Mouse (Mus musculus) neural tube, embryonic 15.5 days (tissue): Measurements from ENCODE around the gene Gps1. TPM values are rescaled to one million over a fixed set of nuclear protein-coding genes. Genes with fewer than 3 reads are reported as not detected.
A peak's percentile ranks its signal among the peaks of the same experiment; 100 is the strongest.
"Not testable (repeated sequence)": the region's sequence is repeated elsewhere in the genome, so short reads cannot be mapped to it uniquely, and the experiment has no call there.

Experiments used
- ATAC-seq: fragments of 200-750 bp; cut with Nextera tagmentation; 2 replicates; pipeline ENCODE4 v1.8.0; 2017; ENCODE audit warnings: mild to moderate bottlenecking, moderate TSS enrichment, moderate library complexity; ENCODE audit not compliant: low FRiP score
- H3K27ac ChIP-seq: fragments of 300-500 bp; sonication (generic); replicated peaks from 2 replicates; pipeline ENCODE4 v1.5.1; 2015; ENCODE audit warnings: mild to moderate bottlenecking, inconsistent platforms
- H3K27me3 ChIP-seq: fragments of 300-500 bp; sonication (generic); replicated peaks from 2 replicates; pipeline ENCODE4 v1.6.1; 2015; ENCODE audit warnings: inconsistent platforms
- H3K36me3 ChIP-seq: fragments of 300-500 bp; sonication (generic); 2 replicates; pipeline ENCODE4 v1.6.1; 2015; ENCODE audit warnings: inconsistent platforms
- H3K4me1 ChIP-seq: fragments of 300-500 bp; sonication (generic); 2 replicates; pipeline ENCODE4 v1.6.1; 2015; ENCODE audit warnings: inconsistent platforms
- H3K4me2 ChIP-seq: fragments of 300-500 bp; sonication (generic); 2 replicates; pipeline ENCODE4 v1.6.1; 2015; ENCODE audit warnings: inconsistent platforms, mild to moderate bottlenecking, moderate library complexity
- H3K4me3 ChIP-seq: fragments of 300-500 bp; sonication (generic); replicated peaks from 2 replicates; pipeline ENCODE4 v1.5.1; 2015; ENCODE audit warnings: mild to moderate bottlenecking, inconsistent platforms
- H3K9ac ChIP-seq: fragments of 300-500 bp; sonication (generic); replicated peaks from 2 replicates; pipeline ENCODE4 v1.6.1; 2015; ENCODE audit warnings: mild to moderate bottlenecking, inconsistent platforms
- H3K9me3 ChIP-seq: fragments of 300-500 bp; sonication (generic); replicated peaks from 2 replicates; pipeline ENCODE4 v1.6.1; 2016; ENCODE audit warnings: inconsistent platforms
- WGBS: fragments of 180-500 bp; shearing (Covaris S2); methylation state at CpG from one replicate; pipeline ENCODE4 v1.1.7; 2015; ENCODE audit warnings: mixed read lengths; 5-methylcytosine and 5-hydroxymethylcytosine counted together
- polyA plus RNA-seq: library from polyadenylated mRNA; unstranded; fragments of >200 nt; fragmentation: Nextera tagmentation; extraction: Ambion mirVana; gene quantifications from 2 replicates; pipeline ENCODE4 v1.2.1, GENCODE M21; 2015

Gps1 gene
- polyA plus RNA-seq: 266 and 277 TPM in 2 replicates

GRCm38 (mm10) chr11:120784064-120784791 is at the start of gene Gps1, which contains the start of gene Rfng:
Gene Gps1, plus strand, starts transcription at chr11:120784272.
Gene Rfng, minus strand, starts transcription at chr11:120784207.
- Histone ChIP-seq H3K27ac (peak within 1 kb of the TSS; percentile 87), H3K27me3 (no peaks in the 10 kb centered on the region), H3K9me3 (no peaks in the 10 kb centered on the region), H3K4me2 (peak within 1 kb of the TSS; percentile 98), H3K36me3 (peaks cover 57% of the 10 kb centered on the region), H3K4me1 (peaks cover 29% of the 10 kb centered on the region), H3K9ac (peak within 1 kb of the TSS; percentile 98), H3K4me3 (peak within 1 kb of the TSS; percentile 97)
- WGBS: under 1% methylated on average over 81 of the region's 107 CpGs
- ATAC-seq: peak; percentile 88

GRCm38 (mm10) chr11:120736424-120736823 is 47.6 kb upstream of the Gps1 start:
- no peak for ATAC-seq
- no peaks in the 10 kb centered on the region for H3K36me3 ChIP-seq
- WGBS: 76% methylated on average over 6 of the region's 6 CpGs
- H3K4me2 ChIP-seq: no peak overlapping the region
- no peaks in the 10 kb centered on the region for H3K9me3 ChIP-seq
- no peaks in the 10 kb centered on the region for H3K27me3 ChIP-seq
- no peak overlapping the region for H3K27ac ChIP-seq
- no peak overlapping the region for H3K4me3 ChIP-seq
- no peak overlapping the region for H3K9ac ChIP-seq
- H3K4me1 ChIP-seq: no peaks in the 10 kb centered on the region

GRCm38 (mm10) chr11:120740981-120741380 is 43.1 kb upstream of the Gps1 start:
- no peak for ATAC-seq
- no peaks in the 10 kb centered on the region for H3K4me1 ChIP-seq
- WGBS: 97% methylated on average over 5 of the region's 5 CpGs
- no peak overlapping the region for H3K27ac ChIP-seq
- no peaks in the 10 kb centered on the region for H3K9me3 ChIP-seq
- no peak overlapping the region for H3K4me2 ChIP-seq
- H3K36me3 ChIP-seq: no peaks in the 10 kb centered on the region
- H3K27me3 ChIP-seq: no peaks in the 10 kb centered on the region
- no peak overlapping the region for H3K9ac ChIP-seq
- no peak overlapping the region for H3K4me3 ChIP-seq

- WGBS: 81% methylated on average over 7 of the region's 7 CpGs
- no peak for ATAC-seq
- Histone ChIP-seq H3K4me3 (no peak overlapping the region), H3K27me3 (no peaks in the 10 kb centered on the region), H3K9ac (no peak overlapping the region), H3K4me2 (no peak overlapping the region), H3K27ac (no peak overlapping the region), H3K36me3 (no peaks in the 10 kb centered on the region), H3K4me1 (no peaks in the 10 kb centered on the region), H3K9me3 (no peaks in the 10 kb centered on the region)
Measured at GRCm38 (mm10) chr11:120744121-120744701, 39.9 kb upstream of the Gps1 start.

- no peaks in the 10 kb centered on the region for H3K36me3 ChIP-seq
- H3K27ac ChIP-seq: no peak overlapping the region
- H3K9ac ChIP-seq: no peak overlapping the region
- no peaks in the 10 kb centered on the region for H3K27me3 ChIP-seq
- H3K4me2 ChIP-seq: no peak overlapping the region
- H3K9me3 ChIP-seq: no peaks in the 10 kb centered on the region
- no peak overlapping the region for H3K4me3 ChIP-seq
- WGBS: 78% methylated on average over 4 of the region's 4 CpGs
- no peaks in the 10 kb centered on the region for H3K4me1 ChIP-seq
- no peak for ATAC-seq
Measured at GRCm38 (mm10) chr11:120747974-120748373, 36.1 kb upstream of the Gps1 start.

- H3K9me3 ChIP-seq: no peaks in the 10 kb centered on the region
- WGBS: 59% methylated on average over 8 of the region's 8 CpGs
- no peak overlapping the region for H3K27ac ChIP-seq
- no peak overlapping the region for H3K4me3 ChIP-seq
- H3K4me2 ChIP-seq: no peak overlapping the region
- no peak overlapping the region for H3K9ac ChIP-seq
- no peaks in the 10 kb centered on the region for H3K4me1 ChIP-seq
- H3K36me3 ChIP-seq: no peaks in the 10 kb centered on the region
- H3K27me3 ChIP-seq: no peaks in the 10 kb centered on the region
- ATAC-seq: no peak
Measured at GRCm38 (mm10) chr11:120749430-120749829, 34.6 kb upstream of the Gps1 start.

GRCm38 (mm10) chr11:120751606-120752005 is 32.5 kb upstream of the Gps1 start:
- 79% methylated on average over 4 of the region's 4 CpGs for WGBS
- Histone ChIP-seq H3K9ac (no peak overlapping the region), H3K27ac (no peak overlapping the region), H3K4me2 (no peak overlapping the region), H3K4me3 (no peak overlapping the region), H3K36me3 (no peaks in the 10 kb centered on the region), H3K4me1 (no peaks in the 10 kb centered on the region), H3K27me3 (no peaks in the 10 kb centered on the region), H3K9me3 (no peaks in the 10 kb centered on the region)
- ATAC-seq: no peak

GRCm38 (mm10) chr11:120760236-120760635 is 23.8 kb upstream of the Gps1 start:
- 0 out of 2 replicates have a peak, but pooled peaks cover 13% of the 10 kb centered on the region for H3K9me3 ChIP-seq
- H3K4me1 ChIP-seq: no peaks in the 10 kb centered on the region
- no peak for ATAC-seq
- WGBS: 94% methylated on average over 9 of the region's 9 CpGs
- H3K27me3 ChIP-seq: peaks cover 8% of the 10 kb centered on the region; the same call in 1 of the 2 replicates
- no peak overlapping the region for H3K4me3 ChIP-seq
- H3K36me3 ChIP-seq: no peaks in the 10 kb centered on the region
- H3K4me2 ChIP-seq: no peak overlapping the region
- no peak overlapping the region for H3K9ac ChIP-seq
- no peak overlapping the region for H3K27ac ChIP-seq

GRCm38 (mm10) chr11:120761811-120762671 is 22.0 kb upstream of the Gps1 start:
- H3K9me3 ChIP-seq: 0 out of 2 replicates have a peak, but pooled peaks cover 13% of the 10 kb centered on the region
- no peak overlapping the region for H3K27ac ChIP-seq
- 73% methylated on average over 14 of the region's 14 CpGs for WGBS
- no peak overlapping the region for H3K4me3 ChIP-seq
- H3K36me3 ChIP-seq: no peaks in the 10 kb centered on the region
- no peak overlapping the region for H3K9ac ChIP-seq
- H3K27me3 ChIP-seq: peaks cover 8% of the 10 kb centered on the region; the same call in 1 of the 2 replicates
- ATAC-seq: no peak
- no peak overlapping the region for H3K4me2 ChIP-seq
- no peaks in the 10 kb centered on the region for H3K4me1 ChIP-seq

GRCm38 (mm10) chr11:120762672-120763041 is 21.4 kb upstream of the Gps1 start, which contains the start of gene Hmga1b:
Gene Hmga1b, plus strand, starts transcription at chr11:120762794.
- Histone ChIP-seq H3K4me2 (0 out of 2 replicates have a peak within 1 kb of the TSS, but pooled peaks have one; percentile 17), H3K9me3 (0 out of 2 replicates have a peak, but pooled peaks cover 13% of the 10 kb centered on the region)
- H3K9ac ChIP-seq, H3K36me3 ChIP-seq, H3K4me1 ChIP-seq, H3K27ac ChIP-seq, ATAC-seq, H3K27me3 ChIP-seq, H3K4me3 ChIP-seq: not testable (repeated sequence)
- WGBS: 20% methylated on average over 14 of the region's 14 CpGs

GRCm38 (mm10) chr11:120763121-120763999 is 20.7 kb upstream of the Gps1 start:
- ATAC-seq: 0 out of 2 replicates have a peak, but pooled peaks have one; percentile 31
- not testable (repeated sequence) for H3K27ac ChIP-seq, H3K9ac ChIP-seq, H3K9me3 ChIP-seq, H3K27me3 ChIP-seq, H3K36me3 ChIP-seq, H3K4me3 ChIP-seq, H3K4me1 ChIP-seq
- 0 out of 2 replicates have a peak overlapping the region, but pooled peaks have one; percentile 17 for H3K4me2 ChIP-seq
- WGBS: 7% methylated on average over 10 of the region's 23 CpGs
